In the genomic region with DNA sequence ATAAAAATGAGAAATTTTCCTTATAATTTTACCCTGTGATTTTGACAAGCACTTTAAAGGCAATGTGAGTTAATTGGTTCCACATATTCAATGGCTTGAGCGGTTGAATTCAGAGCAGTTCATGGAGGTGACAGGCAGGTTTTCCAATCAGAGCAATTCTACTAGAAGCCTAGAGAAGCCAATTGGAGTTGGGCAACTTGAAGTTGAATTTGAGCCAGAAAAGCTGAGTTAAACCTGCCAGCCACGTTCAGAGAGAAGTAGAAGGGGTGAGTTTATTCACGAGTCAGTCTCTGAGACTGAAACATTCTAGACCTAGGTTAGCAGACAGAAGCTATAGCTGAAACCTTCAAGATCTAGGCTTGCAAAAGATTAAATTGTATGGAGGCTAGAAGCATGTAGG, we compare ENCODE assay signal across 33 mouse cellular contexts. TPM values are rescaled to one million over a fixed set of nuclear protein-coding genes. Genes with fewer than 3 reads are reported as not detected.
"Had no signal": no experiment of that assay in that cellular context is flagged by ENCODE, and none has a peak within 500 bp of the region (broad histone marks: within the 10 kb centered on the region; RNA-seq: fewer than 3 reads in every experiment).

No protein-coding gene starts in this region.

- H3K36me3 ChIP-seq: limb, embryonic 10.5 days; limb, embryonic 12.5 days; limb, embryonic 13.5 days; limb, embryonic 15.5 days; liver, embryonic 12.5 days; liver, embryonic 13.5 days; liver, embryonic 15.5 days; lung, embryonic 15.5 days; midbrain, embryonic 10.5 days; midbrain, embryonic 12.5 days; midbrain, embryonic 13.5 days; midbrain, embryonic 15.5 days; neural tube, embryonic 12.5 days had no signal

- H3K27ac ChIP-seq: limb, embryonic 10.5 days; limb, embryonic 12.5 days; limb, embryonic 13.5 days; limb, embryonic 15.5 days; liver, embryonic 12.5 days; liver, embryonic 13.5 days; liver, embryonic 14.5 days; liver, embryonic 15.5 days; lung, embryonic 15.5 days; macrophage; midbrain, embryonic 10.5 days; midbrain, embryonic 12.5 days; midbrain, embryonic 13.5 days; midbrain, embryonic 15.5 days; neural tube, embryonic 12.5 days had no signal

- H3K4me3 ChIP-seq: limb, embryonic 10.5 days; limb, embryonic 12.5 days; limb, embryonic 13.5 days; limb, embryonic 15.5 days; liver, embryonic 12.5 days; liver, embryonic 13.5 days; liver, embryonic 15.5 days; lung, embryonic 15.5 days; megakaryocyte, embryonic 14.5 days; midbrain, embryonic 10.5 days; midbrain, embryonic 12.5 days; midbrain, embryonic 13.5 days; midbrain, embryonic 15.5 days; myocyte; neural tube, embryonic 12.5 days had no signal

- H3K4me1 ChIP-seq: limb, embryonic 10.5 days; limb, embryonic 12.5 days; limb, embryonic 13.5 days; limb, embryonic 15.5 days; liver, embryonic 12.5 days; liver, embryonic 13.5 days; liver, embryonic 15.5 days; lung, embryonic 15.5 days; megakaryocyte, embryonic 14.5 days; midbrain, embryonic 10.5 days; midbrain, embryonic 12.5 days; midbrain, embryonic 13.5 days; midbrain, embryonic 15.5 days; neural tube, embryonic 12.5 days had no signal

- H3K27me3 ChIP-seq: limb, embryonic 12.5 days; limb, embryonic 13.5 days; limb, embryonic 15.5 days; liver, embryonic 12.5 days; liver, embryonic 13.5 days; liver, embryonic 15.5 days; lung, embryonic 15.5 days; megakaryocyte, embryonic 14.5 days; midbrain, embryonic 12.5 days; midbrain, embryonic 13.5 days; midbrain, embryonic 15.5 days; neural tube, embryonic 12.5 days had no signal

- DNase-seq: left cerebral cortex, postnatal 4 days; liver, embryonic 13.5 days; liver, postnatal 0 days; lung, adult 18-20 months; lung, adult 2 months; lung, embryonic 14.5 days; lung, postnatal 10 days; lung, postnatal 14 days; lung, postnatal 36 days; lung, postnatal 4 days; midbrain, embryonic 14.5 days had no signal

- H3K9ac ChIP-seq: limb, embryonic 12.5 days; limb, embryonic 13.5 days; limb, embryonic 15.5 days; liver, embryonic 12.5 days; liver, embryonic 13.5 days; liver, embryonic 14.5 days; liver, embryonic 15.5 days; liver, postnatal 0 days; lung, embryonic 14.5 days; lung, embryonic 15.5 days; midbrain, embryonic 12.5 days; midbrain, embryonic 13.5 days; midbrain, embryonic 15.5 days; neural tube, embryonic 12.5 days had no signal

RNA-seq across cellular contexts. Expression of a gene that starts 41.6 kb away (rescaled TPM):
- total RNA-seq: megakaryocyte progenitor cell, adult 5-6 weeks; megakaryocyte, adult 5-6 weeks; megakaryocyte-erythroid progenitor cell, adult 5-6 weeks; monocyte, adult 5-6 weeks had no signal
- polyA plus RNA-seq: liver, embryonic 12.5 days; liver, embryonic 13.5 days; liver, embryonic 14.5 days; liver, embryonic 15.5 days; liver, embryonic 16.5 days; liver, postnatal 0 days; lung, adult 2 months; lung, embryonic 14.5 days; lung, embryonic 15.5 days; lung, embryonic 16.5 days; macrophage; myocyte had no signal
